ENCODE assay signal across 10 mouse cellular contexts in genomic region chr9:110680736-110681507, GRCm38 (mm10). TPM values are rescaled to one million over a fixed set of nuclear protein-coding genes. Genes with fewer than 3 reads are reported as not detected.
DNase-seq lines count a peak whose midpoint lies in the region; ATAC-seq and TF ChIP-seq lines count a peak whose summit lies in the region.
"Had no signal": no experiment of that assay in that cellular context is flagged by ENCODE, and none has a peak within 500 bp of the region (broad histone marks: within the 10 kb centered on the region; RNA-seq: fewer than 3 reads in every experiment).

No protein-coding gene starts in this region.

- peak overlapping the region; percentile 17; the same call in 1 of the 2 replicates for H3K27ac ChIP-seq in heart, embryonic 16.5 days (ENCODE audit: low read length)
- H3K27ac ChIP-seq in heart, embryonic 11.5 days (ENCODE audit: low read depth, low read length) = no peak overlapping the region
- 0 out of 2 replicates have a peak overlapping the region, but pooled peaks have one; percentile 21 for H3K27ac ChIP-seq in stomach, embryonic 15.5 days
- no peak overlapping the region for H3K27ac ChIP-seq in stomach, postnatal 0 days (replicated peaks)
- H3K27ac ChIP-seq in intestine, embryonic 16.5 days (ENCODE audit: low read length) = no peak overlapping the region
- no peak overlapping the region for H3K27ac ChIP-seq in intestine, embryonic 15.5 days
- H3K27ac ChIP-seq: liver, embryonic 14.5 days had no signal

- H3K9ac ChIP-seq in heart, embryonic 16.5 days (ENCODE audit: low read length) = no peak overlapping the region
- no peak overlapping the region for H3K9ac ChIP-seq in heart, embryonic 11.5 days (ENCODE audit: low read depth, low read length)
- H3K9ac ChIP-seq in stomach, embryonic 15.5 days = no peak overlapping the region
- H3K9ac ChIP-seq in stomach, postnatal 0 days (ENCODE audit: low read length) = no peak overlapping the region
- H3K9ac ChIP-seq in intestine, embryonic 16.5 days (ENCODE audit: low read depth, low read length) = no peak overlapping the region; the same call in 1 of the 2 replicates
- no peak overlapping the region for H3K9ac ChIP-seq in intestine, embryonic 15.5 days
- H3K9ac ChIP-seq: liver, embryonic 14.5 days had no signal

- no peak for DNase-seq in stomach, postnatal 0 days (ENCODE audit: low spot score)
- no peak for DNase-seq in cerebellum, postnatal 25 days

- no peak for ATAC-seq in heart, embryonic 16.5 days (replicated peaks; ENCODE audit: extremely low read depth, insufficient read depth, low FRiP score)
- ATAC-seq in heart, embryonic 11.5 days (replicated peaks; ENCODE audit: insufficient number of reproducible peaks, low FRiP score, low TSS enrichment) = no peak
- ATAC-seq in stomach, embryonic 15.5 days (ENCODE audit: insufficient read depth, low FRiP score, low read depth) = no peak
- no peak for ATAC-seq in stomach, postnatal 0 days (ENCODE audit: low FRiP score, low TSS enrichment)
- ATAC-seq in granulocyte monocyte progenitor cell, adult 5-6 weeks (replicated peaks; ENCODE audit: poor library complexity, severe bottlenecking) = peak; percentile 36
- no peak for ATAC-seq in intestine, embryonic 16.5 days
- ATAC-seq in intestine, embryonic 15.5 days = no peak

- no peak overlapping the region for H3K4me3 ChIP-seq in heart, embryonic 16.5 days (ENCODE audit: low read length)
- H3K4me3 ChIP-seq in heart, embryonic 11.5 days (ENCODE audit: low read depth, low read length) = no peak overlapping the region
- H3K4me3 ChIP-seq in stomach, embryonic 15.5 days (replicated peaks) = no peak overlapping the region
- no peak overlapping the region for H3K4me3 ChIP-seq in stomach, postnatal 0 days (ENCODE audit: low read depth, low read length)
- no peak overlapping the region for H3K4me3 ChIP-seq in intestine, embryonic 16.5 days (ENCODE audit: low read length)
- no peak overlapping the region for H3K4me3 ChIP-seq in intestine, embryonic 15.5 days (replicated peaks)

- peaks cover 75% of the 10 kb centered on the region for H3K4me1 ChIP-seq in heart, embryonic 16.5 days (ENCODE audit: control insufficient read depth, insufficient read depth, low read length)
- peaks cover 60% of the 10 kb centered on the region for H3K4me1 ChIP-seq in heart, embryonic 11.5 days (ENCODE audit: control insufficient read depth, insufficient read depth, low read length)
- H3K4me1 ChIP-seq in stomach, embryonic 15.5 days = peaks cover 25% of the 10 kb centered on the region
- H3K4me1 ChIP-seq in stomach, postnatal 0 days (replicated peaks; ENCODE audit: control insufficient read depth, insufficient read depth) = peaks cover 2% of the 10 kb centered on the region; the same call in 1 of the 2 replicates
- peaks cover 57% of the 10 kb centered on the region for H3K4me1 ChIP-seq in intestine, embryonic 16.5 days (ENCODE audit: control insufficient read depth, insufficient read depth, low read length)
- H3K4me1 ChIP-seq in intestine, embryonic 15.5 days (replicated peaks) = peaks cover 43% of the 10 kb centered on the region

- no peaks in the 10 kb centered on the region for H3K27me3 ChIP-seq in heart, embryonic 16.5 days (ENCODE audit: control insufficient read depth, insufficient read depth, low read length)
- H3K27me3 ChIP-seq in heart, embryonic 11.5 days (ENCODE audit: control insufficient read depth, insufficient read depth, low read length) = no peaks in the 10 kb centered on the region
- no peaks in the 10 kb centered on the region for H3K27me3 ChIP-seq in stomach, embryonic 15.5 days (replicated peaks)
- no peaks in the 10 kb centered on the region for H3K27me3 ChIP-seq in stomach, postnatal 0 days (ENCODE audit: control insufficient read depth, insufficient read depth, low read length)
- no peaks in the 10 kb centered on the region for H3K27me3 ChIP-seq in intestine, embryonic 16.5 days (replicated peaks; ENCODE audit: control insufficient read depth, insufficient read depth, low read length)
- no peaks in the 10 kb centered on the region for H3K27me3 ChIP-seq in intestine, embryonic 15.5 days (replicated peaks)

- no peaks in the 10 kb centered on the region for H3K9me3 ChIP-seq in heart, embryonic 16.5 days (replicated peaks; ENCODE audit: control insufficient read depth, low read length)
- H3K9me3 ChIP-seq in heart, embryonic 11.5 days (replicated peaks; ENCODE audit: control insufficient read depth, low read length) = no peaks in the 10 kb centered on the region
- H3K9me3 ChIP-seq in stomach, embryonic 15.5 days = no peaks in the 10 kb centered on the region
- H3K9me3 ChIP-seq in stomach, postnatal 0 days (ENCODE audit: control insufficient read depth, low read length) = no peaks in the 10 kb centered on the region
- H3K9me3 ChIP-seq in intestine, embryonic 16.5 days (ENCODE audit: control insufficient read depth, low read length) = no peaks in the 10 kb centered on the region
- H3K9me3 ChIP-seq in intestine, embryonic 15.5 days = no peaks in the 10 kb centered on the region
- H3K9me3 ChIP-seq: G1E had no signal

- 71% methylated on average over 7 of the region's 7 CpGs for WGBS in heart, embryonic 16.5 days
- 69% methylated on average over 7 of the region's 7 CpGs for WGBS in heart, embryonic 11.5 days (ENCODE audit: insufficient replicate concordance)
- 74% methylated on average over 7 of the region's 7 CpGs for WGBS in stomach, embryonic 15.5 days
- WGBS in stomach, postnatal 0 days = 76% methylated on average over 7 of the region's 7 CpGs
- 82% methylated on average over 7 of the region's 7 CpGs for WGBS in intestine, embryonic 16.5 days
- WGBS in intestine, embryonic 15.5 days = 83% methylated on average over 7 of the region's 7 CpGs

- no peak for TF ChIP-seq CTCF in stomach, postnatal 0 days (IDR thresholded peaks at IDR 0.05; ENCODE audit: low read depth)

- 0 out of 2 replicates have a peak, but pooled peaks cover 2% of the 10 kb centered on the region for H3K36me3 ChIP-seq in heart, embryonic 16.5 days (ENCODE audit: control insufficient read depth, insufficient read depth)
- H3K36me3 ChIP-seq in heart, embryonic 11.5 days (ENCODE audit: control insufficient read depth, insufficient read depth, low read length) = no peaks in the 10 kb centered on the region
- no peaks in the 10 kb centered on the region for H3K36me3 ChIP-seq in stomach, embryonic 15.5 days
- H3K36me3 ChIP-seq in stomach, postnatal 0 days (ENCODE audit: control insufficient read depth, insufficient read depth, low read length) = no peaks in the 10 kb centered on the region
- no peaks in the 10 kb centered on the region for H3K36me3 ChIP-seq in intestine, embryonic 16.5 days (ENCODE audit: control insufficient read depth, insufficient read depth, low read length)
- no peaks in the 10 kb centered on the region for H3K36me3 ChIP-seq in intestine, embryonic 15.5 days

- no peak overlapping the region for H3K4me2 ChIP-seq in heart, embryonic 16.5 days (ENCODE audit: low read depth, low read length)
- H3K4me2 ChIP-seq in heart, embryonic 11.5 days = no peak overlapping the region
- no peak overlapping the region for H3K4me2 ChIP-seq in stomach, embryonic 15.5 days
- H3K4me2 ChIP-seq in stomach, postnatal 0 days (replicated peaks; ENCODE audit: low read depth) = no peak overlapping the region
- no peak overlapping the region for H3K4me2 ChIP-seq in intestine, embryonic 16.5 days (ENCODE audit: low read depth, low read length)
- H3K4me2 ChIP-seq in intestine, embryonic 15.5 days (replicated peaks) = no peak overlapping the region

- no peak for TF ChIP-seq EP300 in stomach, postnatal 0 days (optimal IDR thresholded peaks at IDR 0.05)

RNA-seq across cellular contexts. Expression of gene Ccdc12, which starts 24.6 kb away (rescaled TPM):
- 139 and 147 TPM in 2 replicates for polyA plus RNA-seq in heart, embryonic 16.5 days (2015; fragmentation: Nextera tagmentation; extraction: Ambion mirVana)
- 135 and 149 TPM in 2 replicates for polyA plus RNA-seq in heart, embryonic 11.5 days (2014; fragmentation: Nextera tagmentation; extraction: Ambion mirVana)
- 146 and 160 TPM in 2 replicates for polyA plus RNA-seq in stomach, embryonic 15.5 days (2015; fragmentation: Nextera tagmentation; extraction: Ambion mirVana)
- polyA plus RNA-seq in stomach, postnatal 0 days (2015; fragmentation: Nextera tagmentation; extraction: Ambion mirVana) = 139 and 144 TPM in 2 replicates
- total RNA-seq in granulocyte monocyte progenitor cell, adult 5-6 weeks (2014; fragmentation: Nextera tagmentation) = 149 TPM in 2 replicates
- 98.5 and 104 TPM in 2 replicates for total RNA-seq in granulocyte monocyte progenitor cell, adult 5-6 weeks (2017)
- 168 and 188 TPM in 2 replicates for polyA plus RNA-seq in intestine, embryonic 16.5 days (2015; fragmentation: Nextera tagmentation; extraction: Ambion mirVana)
- polyA plus RNA-seq in intestine, embryonic 15.5 days (2015; fragmentation: Nextera tagmentation; extraction: Ambion mirVana) = 162 and 166 TPM in 2 replicates

RNA-seq across cellular contexts. Expression of gene Nbeal2, which starts 27.0 kb away (rescaled TPM):
- polyA plus RNA-seq in heart, embryonic 16.5 days (2015; fragmentation: Nextera tagmentation; extraction: Ambion mirVana) = 3.3 and 3.8 TPM in 2 replicates
- 1.4 and 1.6 TPM in 2 replicates for polyA plus RNA-seq in heart, embryonic 11.5 days (2014; fragmentation: Nextera tagmentation; extraction: Ambion mirVana)
- 6.2 and 6.9 TPM in 2 replicates for polyA plus RNA-seq in stomach, embryonic 15.5 days (2015; fragmentation: Nextera tagmentation; extraction: Ambion mirVana)
- 5.7 and 6.2 TPM in 2 replicates for polyA plus RNA-seq in stomach, postnatal 0 days (2015; fragmentation: Nextera tagmentation; extraction: Ambion mirVana)
- 37.5 and 49.2 TPM in 2 replicates for total RNA-seq in granulocyte monocyte progenitor cell, adult 5-6 weeks (2014; fragmentation: Nextera tagmentation)
- 11.0 and 13.9 TPM in 2 replicates for total RNA-seq in granulocyte monocyte progenitor cell, adult 5-6 weeks (2017)
- 4.0 and 4.2 TPM in 2 replicates for polyA plus RNA-seq in intestine, embryonic 16.5 days (2015; fragmentation: Nextera tagmentation; extraction: Ambion mirVana)
- 3.6 and 4.9 TPM in 2 replicates for polyA plus RNA-seq in intestine, embryonic 15.5 days (2015; fragmentation: Nextera tagmentation; extraction: Ambion mirVana)

RNA-seq across cellular contexts. Expression of gene Nradd, which starts 56.7 kb away (rescaled TPM):
- polyA plus RNA-seq in heart, embryonic 16.5 days (2015; fragmentation: Nextera tagmentation; extraction: Ambion mirVana) = 16.4 and 17.2 TPM in 2 replicates
- polyA plus RNA-seq in heart, embryonic 11.5 days (2014; fragmentation: Nextera tagmentation; extraction: Ambion mirVana) = 12.6 and 19.1 TPM in 2 replicates
- 28.5 and 30.5 TPM in 2 replicates for polyA plus RNA-seq in stomach, embryonic 15.5 days (2015; fragmentation: Nextera tagmentation; extraction: Ambion mirVana)
- 14.5 and 15.9 TPM in 2 replicates for polyA plus RNA-seq in stomach, postnatal 0 days (2015; fragmentation: Nextera tagmentation; extraction: Ambion mirVana)
- 4.4 and 4.5 TPM in 2 replicates for total RNA-seq in granulocyte monocyte progenitor cell, adult 5-6 weeks (2014; fragmentation: Nextera tagmentation)
- 0.99 and 4.7 TPM in 2 replicates for total RNA-seq in granulocyte monocyte progenitor cell, adult 5-6 weeks (2017)
- 25.7 and 28.4 TPM in 2 replicates for polyA plus RNA-seq in intestine, embryonic 16.5 days (2015; fragmentation: Nextera tagmentation; extraction: Ambion mirVana)
- polyA plus RNA-seq in intestine, embryonic 15.5 days (2015; fragmentation: Nextera tagmentation; extraction: Ambion mirVana) = 27.0 and 29.0 TPM in 2 replicates

Comparison
In these comparisons a context has a peak if more than half of its experiments do, and no peak if none do; other contexts are left out.
1. H3K27ac ChIP-seq: peak in heart, embryonic 16.5 days (single experiment) and stomach, embryonic 15.5 days (single experiment); none in heart, embryonic 11.5 days (single experiment), stomach, postnatal 0 days (single experiment), intestine, embryonic 16.5 days (single experiment) and intestine, embryonic 15.5 days (single experiment).